Mouse (Mus musculus) embryonic facial prominence, embryonic 14.5 days (tissue): Measurements from ENCODE around the gene Lars2. TPM values are rescaled to one million over a fixed set of nuclear protein-coding genes. Genes with fewer than 3 reads are reported as not detected.

Experiments
- ATAC-seq: fragments of 200-750 bp; cut with Nextera tagmentation; 2 replicates; pipeline ENCODE4 v1.8.0; 2017; ENCODE audit warnings: low read depth, moderate number of reproducible peaks, moderate TSS enrichment
- DNase-seq: peaks from one replicate; pipeline ENCODE4 v3.0.0-alpha.2; 2015; ENCODE audit warnings: low spot score
- H3K27ac ChIP-seq: fragments of 300-500 bp; sonication (generic); replicated peaks from 2 replicates; pipeline ENCODE4 v1.5.1; 2014; ENCODE audit warnings: low read depth, mild to moderate bottlenecking, low read length, moderate library complexity
- H3K27me3 ChIP-seq: fragments of 300-500 bp; sonication (generic); replicated peaks from 2 replicates; pipeline ENCODE4 v1.6.1; 2014; ENCODE audit warnings: low read length; ENCODE audit not compliant: control insufficient read depth, insufficient read depth
- H3K36me3 ChIP-seq: fragments of 300-500 bp; sonication (generic); 2 replicates; pipeline ENCODE4 v1.6.1; 2014; ENCODE audit warnings: low read length, mixed read lengths; ENCODE audit not compliant: control insufficient read depth, insufficient read depth
- H3K4me1 ChIP-seq: fragments of 300-500 bp; sonication (generic); 2 replicates; pipeline ENCODE4 v1.6.1; 2014; ENCODE audit warnings: antibody characterized with exemption, low read length; ENCODE audit not compliant: control insufficient read depth, insufficient read depth
- H3K4me2 ChIP-seq: fragments of 300-500 bp; sonication (generic); 2 replicates; pipeline ENCODE4 v1.6.1; 2014; ENCODE audit warnings: low read depth, mild to moderate bottlenecking, low read length, moderate library complexity, mixed read lengths
- H3K4me3 ChIP-seq: fragments of 300-500 bp; sonication (generic); 2 replicates; pipeline ENCODE4 v1.5.1; 2014; ENCODE audit warnings: low read depth, mild to moderate bottlenecking, low read length
- H3K9ac ChIP-seq: fragments of 300-500 bp; sonication (generic); 2 replicates; pipeline ENCODE4 v1.6.1; 2014; ENCODE audit warnings: low read depth, mild to moderate bottlenecking, low read length, moderate library complexity, mixed read lengths
- H3K9me3 ChIP-seq: fragments of 300-500 bp; sonication (generic); 2 replicates; pipeline ENCODE4 v1.6.1; 2016; ENCODE audit warnings: low read length; ENCODE audit not compliant: control insufficient read depth
- WGBS: fragments of 180-500 bp; shearing (Covaris S2); extraction: QIAGEN DNeasy Blood & Tissue Kit; methylation state at CpG from one replicate; pipeline ENCODE4 v1.1.7; 2014; 5-methylcytosine and 5-hydroxymethylcytosine counted together
- polyA plus RNA-seq: library from polyadenylated mRNA; unstranded; fragments of >200 nt; fragmentation: Nextera tagmentation; extraction: Ambion mirVana; gene quantifications from 2 replicates; pipeline ENCODE4 v1.2.1, GENCODE M21; 2014

Lars2 gene
- polyA plus RNA-seq, 1 experiment from 2014 or later = 1,840 TPM

- no peak overlapping the region for H3K4me2 ChIP-seq
- no peaks in the 10 kb centered on the region for H3K4me1 ChIP-seq
- no peak for DNase-seq
- no peak for ATAC-seq
- H3K27me3 ChIP-seq = no peaks in the 10 kb centered on the region
- no peak overlapping the region for H3K9ac ChIP-seq
- 75% methylated on average over 3 of the region's 3 CpGs for WGBS
- H3K36me3 ChIP-seq = peaks cover 22% of the 10 kb centered on the region; the same call in 1 of the 2 replicates
- no peaks in the 10 kb centered on the region for H3K9me3 ChIP-seq
- no peak overlapping the region for H3K4me3 ChIP-seq
- no peak overlapping the region for H3K27ac ChIP-seq
These were observed 85.0 kb downstream of the Lars2 start for GRCm38 (mm10) chr9:123451772-123452171.

- Histone ChIP-seq H3K4me3 (no peak overlapping the region), H3K27ac (0 out of 2 replicates have a peak overlapping the region, but pooled peaks have one; percentile 19)
- DNase-seq = peak; percentile 47
These were observed 90.2 kb downstream of the Lars2 start for GRCm38 (mm10) chr9:123456634-123457602.

GRCm38 (mm10) chr9:123457603-123458002 lies 90.9 kb downstream of the Lars2 start:
- no peak overlapping the region for H3K4me3 ChIP-seq
- ATAC-seq (no peak), DNase-seq (no peak)
- H3K4me1 ChIP-seq = no peaks in the 10 kb centered on the region
- H3K4me2 ChIP-seq = no peak overlapping the region
- peaks cover 22% of the 10 kb centered on the region; the same call in 1 of the 2 replicates for H3K36me3 ChIP-seq
- H3K27ac ChIP-seq = 0 out of 2 replicates have a peak overlapping the region, but pooled peaks have one; percentile 19
- H3K9me3 ChIP-seq = no peaks in the 10 kb centered on the region
- H3K27me3 ChIP-seq = no peaks in the 10 kb centered on the region
- no peak overlapping the region for H3K9ac ChIP-seq
- WGBS = 50% methylated on average over 2 of the region's 2 CpGs

More at GRCm38 (mm10) chr9:123456634-123457602, 90.2 kb downstream of the Lars2 start:
- H3K9ac ChIP-seq = 0 out of 2 replicates have a peak overlapping the region, but pooled peaks have one; percentile 35
- 45% methylated on average over 9 of the region's 9 CpGs for WGBS
- no peaks in the 10 kb centered on the region for H3K4me1 ChIP-seq
- ATAC-seq = no peak
- peaks cover 22% of the 10 kb centered on the region; the same call in 1 of the 2 replicates for H3K36me3 ChIP-seq
- no peak overlapping the region for H3K4me2 ChIP-seq
- H3K27me3 ChIP-seq = no peaks in the 10 kb centered on the region
- H3K9me3 ChIP-seq = no peaks in the 10 kb centered on the region

GRCm38 (mm10) chr9:123467141-123467620 lies 100.5 kb downstream of the Lars2 start:
- Histone ChIP-seq H3K27ac (no peak overlapping the region), H3K4me2 (no peak overlapping the region), H3K27me3 (no peaks in the 10 kb centered on the region), H3K9ac (no peak overlapping the region), H3K4me1 (no peaks in the 10 kb centered on the region), H3K4me3 (no peak overlapping the region), H3K9me3 (no peaks in the 10 kb centered on the region), H3K36me3 (peaks cover 4% of the 10 kb centered on the region; the same call in 1 of the 2 replicates)
- DNase-seq (no peak), ATAC-seq (no peak)
- WGBS = 68% methylated on average over 4 of the region's 4 CpGs

- H3K9ac ChIP-seq = no peak overlapping the region
- no peaks in the 10 kb centered on the region for H3K4me1 ChIP-seq
- WGBS = 67% methylated on average over 5 of the region's 5 CpGs
- peaks cover under 1% of the 10 kb centered on the region; the same call in 1 of the 2 replicates for H3K36me3 ChIP-seq
- H3K4me3 ChIP-seq = no peak overlapping the region
- no peaks in the 10 kb centered on the region for H3K27me3 ChIP-seq
- no peak overlapping the region for H3K27ac ChIP-seq
- ATAC-seq (no peak), DNase-seq (no peak)
- no peak overlapping the region for H3K4me2 ChIP-seq
- H3K9me3 ChIP-seq = no peaks in the 10 kb centered on the region
These were observed 101.8 kb downstream of the Lars2 start for GRCm38 (mm10) chr9:123468406-123469085.

- H3K4me3 ChIP-seq = no peak overlapping the region
- no peak overlapping the region for H3K27ac ChIP-seq
- ATAC-seq (no peak), DNase-seq (no peak)
- no peaks in the 10 kb centered on the region; the same call in 1 of the 2 replicates for H3K36me3 ChIP-seq
- H3K9ac ChIP-seq = no peak overlapping the region
- no peaks in the 10 kb centered on the region for H3K9me3 ChIP-seq
- H3K4me1 ChIP-seq = no peaks in the 10 kb centered on the region
- H3K4me2 ChIP-seq = no peak overlapping the region
- H3K27me3 ChIP-seq = no peaks in the 10 kb centered on the region
These were observed 102.4 kb downstream of the Lars2 start for GRCm38 (mm10) chr9:123469087-123469486.

GRCm38 (mm10) chr9:123473377-123473776 lies 106.7 kb downstream of the Lars2 start:
- no peak for ATAC-seq
- Histone ChIP-seq H3K9ac (no peak overlapping the region), H3K9me3 (no peaks in the 10 kb centered on the region), H3K27me3 (no peaks in the 10 kb centered on the region), H3K27ac (peak overlapping the region; percentile 48; the same call in 1 of the 2 replicates), H3K4me1 (peaks cover 3% of the 10 kb centered on the region; the same call in 1 of the 2 replicates), H3K4me3 (no peak overlapping the region), H3K36me3 (no peaks in the 10 kb centered on the region), H3K4me2 (no peak overlapping the region)
- DNase-seq = peak; percentile 62

GRCm38 (mm10) chr9:123475569-123475968 lies 108.8 kb downstream of the Lars2 start:
- Histone ChIP-seq H3K9ac (no peak overlapping the region), H3K36me3 (peaks cover 6% of the 10 kb centered on the region; the same call in 1 of the 2 replicates), H3K27ac (no peak overlapping the region), H3K27me3 (no peaks in the 10 kb centered on the region), H3K4me1 (peaks cover 18% of the 10 kb centered on the region), H3K4me3 (no peak overlapping the region), H3K4me2 (no peak overlapping the region), H3K9me3 (no peaks in the 10 kb centered on the region)
- DNase-seq (no peak), ATAC-seq (no peak)
- WGBS = 83% methylated on average over 1 of the region's 1 CpGs
